Mouse (Mus musculus): ENCODE data around the gene Slc26a1.
A peak's percentile ranks its signal among the peaks of the same experiment; 100 is the strongest.

Gene Slc26a1

DNA sequence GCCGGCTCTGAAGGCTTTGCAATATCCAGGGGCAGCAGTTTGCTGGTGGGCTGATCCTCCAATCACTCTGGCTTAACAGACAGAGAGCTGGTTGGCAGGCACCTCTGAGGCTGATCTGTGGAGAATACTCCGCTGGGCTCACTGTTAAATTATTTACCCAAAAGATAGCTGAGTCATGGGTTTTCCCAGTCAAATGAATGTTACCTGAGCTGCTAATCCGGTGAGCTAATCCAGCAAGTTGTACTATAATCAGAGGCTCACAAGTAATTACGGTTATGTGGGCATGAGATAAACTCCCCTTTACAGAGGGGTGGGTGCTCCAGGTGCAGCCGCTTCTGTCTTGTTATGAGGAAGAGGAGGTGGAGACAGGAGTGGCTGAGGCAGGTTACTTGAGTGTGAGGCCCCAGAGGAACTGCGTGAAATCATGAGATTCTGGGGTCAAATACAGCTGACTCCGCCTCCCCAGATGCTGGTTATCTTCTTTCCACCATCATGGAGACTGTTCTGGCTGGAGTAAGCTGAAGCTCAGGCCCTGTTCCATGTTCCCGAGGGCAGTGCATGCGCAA is at the start of gene Slc26a1:
Gene Slc26a1 (minus strand): TSS at position 319 of the 566 bp plus-strand sequence.
- peak; percentile 87 for DNase-seq

- DNase-seq = no peak
Measured at GRCm38 (mm10) chr5:108724006-108724405, 48.6 kb upstream of the Slc26a1 start.

- DNase-seq = no peak
Measured at GRCm38 (mm10) chr5:108719761-108720160, 44.4 kb upstream of the Slc26a1 start.

- DNase-seq = no peak
Measured at GRCm38 (mm10) chr5:108718051-108718450, 42.7 kb upstream of the Slc26a1 start.

DNA sequence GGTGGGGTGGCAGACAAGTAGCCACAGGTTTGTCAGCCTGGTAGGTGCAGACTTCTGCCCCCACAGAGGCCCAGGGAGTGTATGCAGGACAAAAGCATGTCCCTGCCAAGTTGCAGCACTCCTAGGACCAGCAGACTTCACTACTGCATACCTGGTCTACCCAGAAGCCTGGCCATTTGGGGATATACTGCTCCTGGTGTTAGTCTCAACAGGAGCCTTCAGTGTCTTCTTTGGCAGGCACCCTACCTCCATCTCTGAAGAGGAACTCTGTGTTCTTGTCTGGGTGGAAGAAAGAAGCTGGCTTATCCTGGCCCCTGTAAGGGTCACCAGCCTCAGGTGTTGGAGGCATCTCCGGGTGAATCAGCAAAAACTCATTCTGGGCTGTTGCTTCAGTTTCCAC is 40.6 kb upstream of the Slc26a1 start:
- no peak for DNase-seq

GRCm38 (mm10) chr5:108714149-108714548 is 38.8 kb upstream of the Slc26a1 start:
- no peak for DNase-seq

- no peak for DNase-seq
Measured at GRCm38 (mm10) chr5:108713691-108714090, 38.3 kb upstream of the Slc26a1 start.

DNA sequence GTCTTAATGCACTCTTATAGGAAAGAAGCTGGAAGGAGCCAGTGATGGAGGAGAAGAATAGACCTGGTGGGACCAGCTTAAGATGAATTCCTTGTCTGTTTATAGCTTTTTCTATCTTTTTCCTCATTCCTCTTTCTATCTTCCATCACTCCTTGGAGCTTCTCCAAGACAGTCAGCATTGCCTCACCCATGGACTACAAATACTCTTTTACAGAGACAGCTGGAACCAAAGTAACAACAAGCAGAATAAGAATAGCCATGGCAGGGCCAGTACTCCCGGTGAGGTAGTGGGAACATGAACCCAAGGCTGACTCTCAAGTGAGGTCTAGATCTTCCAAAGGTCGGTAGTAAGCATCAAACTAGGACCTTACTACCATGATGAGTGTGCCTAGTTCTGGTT is 37.7 kb upstream of the Slc26a1 start:
- no peak for DNase-seq

GRCm38 (mm10) chr5:108711968-108712367 is 36.6 kb upstream of the Slc26a1 start:
- no peak for DNase-seq

DNA sequence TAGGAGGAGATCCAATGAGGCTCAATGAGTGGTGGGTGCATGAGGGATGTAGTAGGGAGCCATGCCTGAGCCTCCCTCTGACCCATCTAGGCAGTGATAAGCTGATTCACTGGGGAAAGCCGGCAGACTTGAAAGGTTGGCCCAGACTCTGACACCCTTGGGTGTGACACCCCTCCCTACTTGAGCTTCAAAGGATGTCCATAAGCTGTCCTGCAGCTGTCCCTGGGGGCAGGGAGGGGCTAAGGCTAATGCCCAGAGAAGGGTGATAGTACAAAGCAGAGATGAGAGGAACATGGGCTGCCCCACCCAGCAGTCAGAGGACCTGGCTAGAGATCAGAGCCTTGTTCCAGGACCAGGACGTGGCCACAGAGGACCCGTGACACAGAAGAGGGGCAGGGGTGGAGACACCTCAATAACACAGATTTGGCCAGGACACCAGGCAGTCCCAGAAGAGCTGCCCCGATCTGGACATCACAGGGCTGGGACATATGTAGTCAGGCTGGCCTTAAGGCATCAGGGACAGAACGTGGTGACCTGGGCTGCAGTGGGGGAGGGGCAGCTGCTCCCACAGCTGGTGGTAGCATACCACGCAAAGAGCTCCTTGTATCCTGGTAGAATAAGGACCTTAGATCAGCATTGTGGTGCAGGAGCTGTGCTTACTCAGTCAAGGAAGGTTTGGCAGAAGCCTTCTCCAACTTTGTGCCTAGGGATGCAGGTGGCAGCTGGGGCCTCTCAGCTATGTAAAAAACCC is 33.8 kb upstream of the Slc26a1 start:
- DNase-seq = no peak

- peak; percentile 86 for DNase-seq
Measured at GRCm38 (mm10) chr5:108708419-108708818, 33.0 kb upstream of the Slc26a1 start.

- no peak for DNase-seq
Measured at GRCm38 (mm10) chr5:108707758-108708157, 32.4 kb upstream of the Slc26a1 start.

GRCm38 (mm10) chr5:108703754-108704626 is 28.6 kb upstream of the Slc26a1 start:
- no peak for DNase-seq

GRCm38 (mm10) chr5:108701341-108702021 is 26.1 kb upstream of the Slc26a1 start:
- DNase-seq = no peak

- no peak for DNase-seq
Measured at GRCm38 (mm10) chr5:108700346-108700745, 25.0 kb upstream of the Slc26a1 start.

DNA sequence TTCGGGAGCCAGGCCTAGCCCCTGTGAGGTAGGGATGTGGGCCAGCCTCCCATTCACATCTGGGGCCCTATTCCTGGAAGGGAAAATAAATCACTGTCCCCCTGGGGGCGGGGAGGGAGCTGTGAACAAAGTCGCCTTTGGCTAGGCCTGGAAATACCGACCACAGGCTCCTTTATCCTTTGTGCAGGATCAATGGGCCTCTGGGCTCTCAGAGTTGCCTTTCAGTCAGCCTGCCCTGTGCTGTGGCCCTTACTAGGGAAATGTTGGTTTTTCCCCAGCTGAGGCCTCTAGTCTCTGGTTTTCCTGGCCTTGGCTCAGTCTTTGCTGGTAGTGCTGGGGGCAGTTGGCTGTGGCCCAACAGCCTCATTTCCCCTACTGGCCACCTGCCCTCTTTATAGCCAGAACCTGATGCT is 22.0 kb upstream of the Slc26a1 start:
- no peak for DNase-seq

DNA sequence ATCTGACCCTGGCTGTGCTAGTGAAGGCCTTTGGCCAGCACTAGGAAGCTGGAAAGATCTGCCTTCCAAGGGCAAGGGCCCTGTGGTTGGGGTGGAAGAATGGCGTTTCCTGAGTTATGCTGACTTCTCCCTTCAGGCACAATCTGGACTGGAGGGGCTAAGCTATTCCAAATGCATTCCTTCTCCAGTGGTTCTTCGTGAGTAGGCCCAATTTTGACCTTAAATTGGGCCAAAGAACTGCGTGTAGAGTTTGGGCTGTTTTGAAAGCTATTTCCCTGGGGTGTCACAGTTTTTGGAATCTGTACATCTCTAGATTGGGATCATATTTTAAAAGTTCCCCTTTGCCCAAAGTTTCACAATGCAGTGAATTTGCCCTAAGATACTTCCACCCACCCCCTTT is 21.2 kb upstream of the Slc26a1 start:
- DNase-seq = no peak

- DNase-seq = no peak
Measured at GRCm38 (mm10) chr5:108695861-108696260, 20.5 kb upstream of the Slc26a1 start.

DNA sequence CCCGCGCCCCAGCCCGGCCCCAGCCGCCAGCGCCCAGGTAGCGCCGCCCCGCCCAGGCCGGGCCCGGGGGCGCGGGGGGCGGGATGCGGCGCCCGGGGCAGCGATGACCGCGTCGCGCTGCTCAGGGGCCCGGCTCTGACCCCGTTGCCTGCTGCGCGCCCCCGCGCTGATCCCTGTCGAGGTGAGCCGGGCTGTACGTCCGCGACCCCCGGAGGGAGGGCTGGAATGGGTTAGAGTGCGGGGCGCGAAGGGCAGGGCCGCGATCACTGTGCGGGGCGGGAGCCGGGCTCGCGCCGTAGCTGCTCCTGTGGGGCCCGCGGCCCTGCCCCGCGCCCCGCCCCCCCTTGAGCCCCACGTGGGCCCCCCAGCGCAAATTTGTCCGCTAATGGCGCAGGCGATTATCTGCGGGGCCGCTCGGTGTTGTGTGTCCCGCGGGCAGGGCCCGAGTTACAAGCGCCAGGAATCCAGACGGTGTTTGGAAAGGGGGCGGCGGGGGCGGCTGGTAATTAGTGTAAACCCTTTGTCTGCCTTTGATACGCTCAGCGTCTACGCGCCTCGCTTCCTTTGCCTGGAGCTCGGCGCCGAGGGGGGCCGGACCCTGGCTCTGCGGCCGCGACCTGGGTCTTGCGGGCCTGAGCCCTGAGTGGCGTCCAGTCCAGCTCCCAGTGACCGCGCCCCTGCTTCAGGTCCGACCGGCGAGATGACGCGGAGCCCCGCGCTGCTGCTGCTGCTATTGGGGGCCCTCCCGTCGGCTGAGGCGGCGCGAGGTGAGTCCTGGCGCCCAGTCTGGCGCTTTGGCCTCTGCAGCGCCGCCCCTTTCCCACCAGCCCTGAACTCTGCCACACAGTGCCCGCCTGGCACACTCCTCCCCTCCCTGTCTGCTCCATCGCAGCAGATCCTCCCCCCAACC is 19.2 kb upstream of the Slc26a1 start:
- DNase-seq = peak; percentile 68

DNA sequence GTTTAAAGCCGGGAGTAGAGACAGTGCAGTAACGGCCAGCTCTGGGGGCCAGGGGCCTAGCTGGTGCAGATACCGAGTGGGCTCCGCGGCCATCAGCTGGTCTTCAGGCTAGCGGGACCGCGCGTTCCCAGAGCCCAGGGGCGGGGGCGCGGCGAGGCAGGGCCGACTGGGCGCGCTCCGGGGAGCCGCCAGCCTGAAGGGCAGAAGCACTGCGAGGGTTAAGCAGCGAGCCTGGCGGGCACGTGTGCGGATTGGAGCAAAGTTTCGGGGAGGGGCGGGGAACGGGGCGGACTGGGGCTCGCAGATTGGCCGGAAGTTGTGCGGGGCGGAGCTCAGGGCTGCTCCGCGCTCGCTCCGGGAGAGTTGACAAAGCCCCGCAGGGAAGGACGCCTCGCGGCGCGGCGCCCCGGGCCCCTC is 18.5 kb upstream of the Slc26a1 start:
- DNase-seq = peak; percentile 80

GRCm38 (mm10) chr5:108692271-108692670 is 16.9 kb upstream of the Slc26a1 start, which contains the start of gene Fgfrl1:
Gene Fgfrl1, plus strand, starts transcription at chr5:108692382.
- DNase-seq = peak; percentile 76

GRCm38 (mm10) chr5:108691152-108691551 is 15.8 kb upstream of the Slc26a1 start:
- no peak for DNase-seq
